Mouse (Mus musculus) heart, adult 9 months (tissue): ENCODE measurements around the gene Ing2.
A peak's percentile ranks its signal among the peaks of the same experiment; 100 is the strongest.

ENCODE experiments used
- DNase-seq, 2 experiments: peaks; one replicate each; pipeline ENCODE4 v3.0.0; 2022; ENCODE audit warnings: low spot score in 2 of 2

The Ing2 gene

GRCm38 (mm10) chr8:47674777-47675710 is at the start of gene Ing2:
Gene Ing2 (minus strand): TSS chr8:47675556.
- peak; percentile 100 for DNase-seq

GRCm38 (mm10) chr8:47721609-47722008 is 46.3 kb upstream of the Ing2 start:
- DNase-seq: no peak

GRCm38 (mm10) chr8:47718641-47719040 is 43.3 kb upstream of the Ing2 start:
- DNase-seq: no peak

- peak; percentile 94 to 95 for DNase-seq
Measured at GRCm38 (mm10) chr8:47713761-47714745, 38.7 kb upstream of the Ing2 start, which contains the start of gene Cdkn2aip. Gene Cdkn2aip (minus strand): TSS chr8:47713932.

- peak in 1 of 2 experiments; percentile 20 for DNase-seq
Measured at GRCm38 (mm10) chr8:47713171-47713663, 37.9 kb upstream of the Ing2 start.

GRCm38 (mm10) chr8:47708106-47708505 is 32.8 kb upstream of the Ing2 start:
- DNase-seq: no peak

GRCm38 (mm10) chr8:47706746-47707145 is 31.4 kb upstream of the Ing2 start:
- no peak for DNase-seq

GRCm38 (mm10) chr8:47702333-47702732 is 27.0 kb upstream of the Ing2 start:
- no peak for DNase-seq

- no peak for DNase-seq
Measured at GRCm38 (mm10) chr8:47697696-47698095, 22.3 kb upstream of the Ing2 start.

- no peak for DNase-seq
Measured at GRCm38 (mm10) chr8:47695431-47696105, 20.2 kb upstream of the Ing2 start.

- peak; percentile 15 to 56 for DNase-seq
Measured at GRCm38 (mm10) chr8:47693119-47693518, 17.8 kb upstream of the Ing2 start.

- no peak for DNase-seq
Measured at GRCm38 (mm10) chr8:47691831-47692230, 16.5 kb upstream of the Ing2 start.

- DNase-seq: no peak
Measured at GRCm38 (mm10) chr8:47691303-47691702, 15.9 kb upstream of the Ing2 start.

GRCm38 (mm10) chr8:47690674-47691078 is 15.3 kb upstream of the Ing2 start:
- peak; percentile 25 to 32 for DNase-seq

GRCm38 (mm10) chr8:47689704-47690326 is 14.5 kb upstream of the Ing2 start:
- no peak for DNase-seq

- no peak for DNase-seq
Measured at GRCm38 (mm10) chr8:47684441-47684840, 9.1 kb upstream of the Ing2 start.

GRCm38 (mm10) chr8:47683994-47684393 is 8.6 kb upstream of the Ing2 start:
- DNase-seq: no peak

- DNase-seq: no peak
Measured at GRCm38 (mm10) chr8:47680306-47680705, 5.0 kb upstream of the Ing2 start.

- DNase-seq: no peak
Measured at GRCm38 (mm10) chr8:47679603-47680002, 4.2 kb upstream of the Ing2 start.

- no peak for DNase-seq
Measured at GRCm38 (mm10) chr8:47676631-47677030, 1.3 kb upstream of the Ing2 start.

- peak in 1 of 2 experiments; percentile 7 for DNase-seq
Measured at GRCm38 (mm10) chr8:47676224-47676623, 868 bp upstream of the Ing2 start.
